Mouse (Mus musculus): ENCODE measurements around the gene Fxyd4. TPM values are rescaled to one million over a fixed set of nuclear protein-coding genes. Genes with fewer than 3 reads are reported as not detected.
A peak's percentile ranks its signal among the peaks of the same experiment; 100 is the strongest.

The Fxyd4 gene
- total RNA-seq, 2 experiments from 2014 or later, result not detected

DNA sequence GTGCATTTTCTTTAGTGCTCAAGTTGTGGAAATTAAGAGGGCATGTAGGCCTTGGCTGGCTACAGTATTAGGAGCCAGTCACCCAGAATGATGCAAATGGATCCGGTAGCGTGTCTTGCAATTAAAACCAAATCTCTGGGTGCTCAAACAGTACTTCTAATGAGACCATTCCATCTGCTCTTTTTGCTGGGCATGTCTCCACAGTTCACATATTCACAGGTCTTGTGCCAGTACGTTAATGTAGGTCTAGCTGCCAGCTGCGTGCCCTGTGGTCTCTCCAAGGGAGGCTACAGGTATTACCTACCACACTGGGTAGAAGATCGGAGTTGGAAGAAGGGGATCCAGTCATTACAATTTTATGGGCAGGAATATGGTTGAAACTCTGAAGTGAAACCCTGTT lies 19.4 kb downstream of the Fxyd4 start:
- no peak for DNase-seq (ENCODE audit: low spot score in 2 of 2)

DNA sequence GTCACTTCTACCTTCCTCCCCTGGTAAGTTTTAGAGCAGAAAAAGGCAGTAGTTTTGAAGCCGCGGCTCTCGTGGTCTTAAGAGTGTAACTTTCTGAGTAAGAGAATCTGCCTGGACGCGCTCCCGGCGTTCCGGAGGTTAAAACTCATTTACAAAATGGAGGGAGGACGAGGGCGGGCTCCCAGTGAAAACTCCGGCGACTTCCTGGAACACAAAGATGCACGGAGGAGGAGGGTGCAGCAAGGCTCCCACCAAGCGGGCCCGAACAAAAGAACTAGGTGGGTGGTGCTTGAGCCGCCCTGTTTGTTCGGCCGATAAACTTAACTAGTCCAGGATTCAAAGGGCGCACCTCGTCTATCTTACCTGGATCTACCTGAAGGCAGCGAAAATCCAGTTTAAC lies 19.9 kb downstream of the Fxyd4 start:
- peak; percentile 32 to 50 for DNase-seq (ENCODE audit: low spot score in 2 of 2)

DNA sequence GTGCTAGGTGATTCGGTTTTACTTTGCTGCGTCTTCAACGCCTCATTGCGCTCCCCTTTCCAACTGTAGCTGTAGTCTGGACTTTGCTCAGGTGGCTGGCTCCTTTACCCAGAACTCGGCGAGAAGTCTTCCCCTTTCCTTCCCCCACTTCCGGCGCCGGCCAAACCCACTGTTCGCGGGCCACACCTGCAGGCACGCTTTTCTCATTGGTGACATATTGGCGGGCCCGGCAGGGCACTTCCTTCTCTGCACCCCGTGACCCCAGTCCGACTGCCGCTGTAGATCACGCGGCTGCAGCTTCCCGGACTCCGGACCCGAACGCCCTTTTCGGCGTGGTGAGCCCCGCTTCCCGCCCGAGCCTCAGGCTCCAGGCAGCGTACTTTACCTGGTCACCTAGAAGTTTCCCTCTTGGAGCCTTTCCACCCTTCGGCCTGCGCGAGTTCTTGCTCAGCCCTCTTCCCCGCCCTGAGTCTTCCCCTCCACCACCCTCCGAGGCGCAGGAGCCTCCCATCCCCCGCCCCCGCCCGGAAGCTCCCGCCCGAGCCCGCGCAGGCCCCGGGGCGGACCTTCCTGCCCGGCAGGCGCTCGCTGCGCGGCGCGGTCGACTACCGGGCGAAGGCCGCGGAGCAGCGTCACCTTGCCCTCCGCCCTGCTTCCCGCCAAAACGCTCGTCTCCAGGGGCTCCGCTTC lies 20.6 kb downstream of the Fxyd4 start:
- DNase-seq (ENCODE audit: low spot score in 2 of 2), result peak; percentile 51 to 60

DNA sequence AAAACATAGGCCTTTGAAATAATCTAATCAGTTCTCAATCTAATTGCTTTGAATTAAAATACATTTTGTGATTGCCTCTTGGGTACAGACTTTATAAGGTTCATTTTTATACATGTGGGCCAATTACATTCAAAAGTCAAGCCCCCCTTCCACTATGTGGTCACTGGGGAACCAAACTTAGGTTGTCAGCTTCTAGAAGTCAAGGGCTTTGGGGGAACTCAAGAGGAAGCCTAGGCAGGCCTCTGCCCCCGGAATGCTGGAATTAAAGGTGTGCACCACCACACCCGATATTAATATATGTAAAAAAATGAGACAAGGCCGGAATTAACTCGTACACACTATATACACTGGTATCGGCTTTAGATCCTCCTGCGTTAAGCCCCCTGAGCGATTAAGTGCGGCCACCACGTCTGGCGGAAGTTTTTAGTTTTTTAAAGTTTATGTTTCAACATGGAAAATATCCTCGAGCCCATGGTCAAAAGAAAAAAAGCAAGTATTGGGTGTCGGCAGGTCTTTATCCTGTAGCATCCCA lies 21.2 kb downstream of the Fxyd4 start:
- no peak for DNase-seq (ENCODE audit: low spot score in 2 of 2)

DNA sequence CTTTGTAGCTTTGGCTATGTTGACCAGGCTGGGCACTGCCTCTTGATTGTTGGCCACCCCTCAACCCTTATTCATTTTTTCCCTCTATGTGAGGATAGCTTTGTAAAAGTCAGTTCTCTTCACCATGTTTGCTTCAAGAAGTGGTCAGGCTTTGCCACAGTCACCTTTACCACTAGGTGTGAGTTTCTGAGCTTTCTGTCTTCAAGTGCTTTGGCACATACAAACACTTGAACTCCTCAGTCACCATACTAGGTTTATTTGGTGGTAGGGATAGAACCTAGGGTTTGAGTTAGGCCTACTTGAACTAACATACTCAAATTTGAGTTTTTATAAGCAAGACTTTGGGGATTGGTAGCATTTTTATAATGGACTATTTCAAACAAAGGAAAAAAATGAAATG lies 23.0 kb downstream of the Fxyd4 start:
- no peak for DNase-seq (ENCODE audit: low spot score in 2 of 2)

DNA sequence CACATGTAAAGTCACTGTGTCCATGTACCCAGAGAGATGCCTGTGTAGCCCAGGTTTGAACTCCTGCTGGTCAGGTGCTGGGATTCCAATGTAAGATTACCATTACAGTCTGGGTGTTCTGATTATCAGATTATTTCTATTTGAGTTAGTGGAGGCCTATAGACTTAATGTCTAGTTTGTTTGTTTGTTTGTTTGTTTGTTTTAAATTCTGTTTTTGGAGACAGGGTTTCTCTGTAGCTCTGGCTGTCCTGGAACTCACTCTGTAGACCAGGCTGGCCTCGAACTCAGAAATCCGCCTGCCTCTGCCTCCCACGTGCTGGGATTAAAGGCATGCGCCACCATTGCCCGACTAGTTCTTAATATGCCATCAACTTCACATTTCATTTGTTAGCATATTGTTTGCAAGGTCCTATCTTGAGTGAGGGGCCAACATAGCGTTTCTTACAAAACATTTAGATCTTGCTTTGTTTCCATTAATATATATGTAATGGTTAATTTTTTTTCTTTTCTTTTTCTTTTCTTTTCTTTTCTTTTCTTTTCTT lies 27.3 kb downstream of the Fxyd4 start:
- no peak for DNase-seq (ENCODE audit: low spot score in 2 of 2)

DNA sequence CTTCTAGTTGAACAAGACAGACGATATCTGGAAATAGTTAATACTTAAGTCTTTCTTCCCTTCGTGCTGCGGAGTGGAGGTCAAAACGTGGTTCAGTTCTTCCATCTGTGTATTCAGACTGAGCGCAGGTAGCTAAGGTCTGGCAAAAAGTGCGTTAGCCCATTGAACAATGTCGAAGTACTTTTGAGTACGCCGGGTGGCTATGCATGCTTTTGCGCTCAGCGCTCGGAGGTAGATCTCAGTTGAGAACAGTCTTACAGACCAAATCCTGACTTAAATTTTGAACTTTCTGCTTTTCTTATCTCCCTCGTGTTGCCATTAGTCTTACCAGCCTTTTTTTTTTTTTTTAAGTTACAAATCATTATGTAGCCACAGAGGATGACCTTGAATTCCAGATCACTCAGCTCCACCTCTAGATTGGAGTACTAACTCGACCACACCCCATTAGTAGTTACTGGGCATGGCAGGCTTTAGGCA lies 29.0 kb downstream of the Fxyd4 start:
- DNase-seq (ENCODE audit: low spot score in 2 of 2), result no peak

DNA sequence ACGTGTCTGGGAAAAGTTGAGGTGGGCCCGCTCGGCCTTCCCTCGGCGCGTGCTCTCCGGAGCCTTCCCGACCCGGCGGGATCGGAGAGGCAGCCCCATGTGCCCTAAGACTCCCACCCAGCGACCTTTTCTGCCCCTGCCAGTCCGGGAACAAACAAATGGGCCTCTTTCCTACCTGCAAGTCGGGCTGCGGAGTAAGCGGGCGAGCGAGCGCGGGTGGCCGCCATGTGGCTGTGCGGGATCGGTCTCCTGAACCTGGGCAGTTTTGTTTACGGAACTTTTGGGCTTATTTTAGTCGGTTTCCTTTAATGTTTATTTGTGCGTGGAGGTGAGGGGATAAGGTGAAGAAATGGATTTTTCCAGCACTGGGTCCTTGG lies 29.5 kb downstream of the Fxyd4 start:
- no peak for DNase-seq (ENCODE audit: low spot score in 2 of 2)

DNA sequence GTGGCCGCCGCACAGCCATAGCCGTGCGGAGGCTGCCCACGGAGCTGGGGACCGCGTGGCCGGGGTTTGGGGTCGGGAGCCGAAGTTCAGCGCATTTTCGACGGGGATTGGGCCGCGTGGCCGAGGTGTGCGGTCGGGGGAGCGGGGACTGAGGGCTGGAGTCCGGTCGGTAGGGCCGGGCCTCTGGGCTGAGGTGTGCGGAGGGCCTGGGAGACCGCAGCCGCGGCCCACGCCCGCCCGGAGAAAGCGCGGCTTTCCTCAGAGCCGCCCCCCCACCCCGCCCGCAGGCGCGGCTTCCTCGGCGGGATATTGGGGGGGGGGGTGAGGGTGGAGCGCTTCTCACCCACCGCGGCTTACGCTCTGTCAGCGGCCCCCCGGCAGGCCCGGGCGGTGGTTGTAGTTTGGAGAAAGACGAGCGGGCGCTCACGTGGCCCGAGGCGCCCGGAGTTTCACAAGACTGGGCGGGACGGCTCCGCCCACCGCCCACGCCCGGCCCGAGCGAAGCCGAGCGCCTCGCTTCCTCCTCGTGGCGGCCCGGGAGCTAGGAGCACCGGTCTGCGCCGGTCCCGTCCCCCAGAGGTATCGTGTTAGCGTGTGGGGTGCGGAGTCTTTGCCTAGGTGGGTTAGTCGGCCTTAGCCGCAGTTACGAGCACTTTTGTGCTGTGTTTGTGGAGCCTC lies 30.1 kb downstream of the Fxyd4 start:
- peak; percentile 67 to 74 for DNase-seq (ENCODE audit: low spot score in 2 of 2)

DNA sequence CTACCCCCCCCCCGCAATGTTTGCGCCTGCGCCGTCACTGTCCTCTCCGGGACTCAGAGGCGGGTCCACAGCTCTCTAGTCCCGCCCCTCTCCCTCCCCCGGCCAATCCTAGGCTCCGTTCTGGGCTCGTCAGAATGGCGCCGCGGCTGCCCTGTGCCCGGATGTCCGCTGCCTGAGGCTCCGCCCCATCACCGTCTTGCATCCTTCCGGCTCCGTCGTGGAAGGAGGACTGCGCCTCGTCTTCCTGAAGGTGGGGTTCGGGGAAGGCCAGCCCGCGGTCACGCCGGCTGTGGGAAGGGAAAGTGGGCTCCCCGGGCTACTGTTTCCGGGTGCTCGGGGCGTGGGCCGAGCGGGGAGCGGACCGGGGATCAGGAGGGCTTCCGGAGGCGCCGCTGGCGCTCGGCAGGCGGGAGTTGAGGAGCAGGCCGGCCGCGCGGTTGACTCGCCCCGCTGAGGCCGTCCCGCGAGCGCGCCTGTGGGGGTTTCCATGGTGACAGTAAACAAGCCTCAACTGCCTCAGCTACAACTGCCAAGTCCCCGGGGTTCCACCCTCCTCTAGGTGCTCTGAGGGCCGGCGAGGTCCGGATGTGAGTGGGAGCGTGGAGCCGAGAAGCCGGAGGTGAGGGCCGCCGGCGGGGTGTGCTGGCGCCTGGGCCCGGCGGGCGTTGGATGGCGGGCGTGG lies 30.8 kb downstream of the Fxyd4 start:
- DNase-seq (ENCODE audit: low spot score in 2 of 2), result peak; percentile 96

DNA sequence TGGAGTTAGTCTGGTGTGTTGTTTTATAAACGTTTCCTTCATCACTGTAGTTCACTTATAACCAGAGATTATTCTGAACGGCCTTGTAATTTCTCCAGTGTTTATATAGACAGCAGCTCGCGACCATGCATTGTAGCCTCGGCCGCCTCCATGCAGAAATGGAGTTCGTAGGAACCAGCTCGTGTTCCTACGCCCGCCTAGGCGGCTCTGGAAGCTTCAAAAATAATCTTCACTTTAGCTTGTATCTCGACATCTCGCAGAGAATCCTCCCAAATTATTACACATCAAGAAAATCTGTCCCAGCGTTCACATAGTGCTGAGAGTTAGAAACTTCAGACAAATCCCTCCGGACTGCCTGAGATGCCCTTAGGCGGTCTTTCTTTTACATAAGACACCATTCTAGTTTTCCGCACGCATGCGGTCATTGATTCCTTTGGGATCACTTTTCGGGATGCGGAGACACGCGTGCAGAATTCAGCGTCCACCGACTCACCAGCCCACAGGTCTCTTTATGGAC lies 31.4 kb downstream of the Fxyd4 start:
- DNase-seq (ENCODE audit: low spot score in 2 of 2), result no peak

DNA sequence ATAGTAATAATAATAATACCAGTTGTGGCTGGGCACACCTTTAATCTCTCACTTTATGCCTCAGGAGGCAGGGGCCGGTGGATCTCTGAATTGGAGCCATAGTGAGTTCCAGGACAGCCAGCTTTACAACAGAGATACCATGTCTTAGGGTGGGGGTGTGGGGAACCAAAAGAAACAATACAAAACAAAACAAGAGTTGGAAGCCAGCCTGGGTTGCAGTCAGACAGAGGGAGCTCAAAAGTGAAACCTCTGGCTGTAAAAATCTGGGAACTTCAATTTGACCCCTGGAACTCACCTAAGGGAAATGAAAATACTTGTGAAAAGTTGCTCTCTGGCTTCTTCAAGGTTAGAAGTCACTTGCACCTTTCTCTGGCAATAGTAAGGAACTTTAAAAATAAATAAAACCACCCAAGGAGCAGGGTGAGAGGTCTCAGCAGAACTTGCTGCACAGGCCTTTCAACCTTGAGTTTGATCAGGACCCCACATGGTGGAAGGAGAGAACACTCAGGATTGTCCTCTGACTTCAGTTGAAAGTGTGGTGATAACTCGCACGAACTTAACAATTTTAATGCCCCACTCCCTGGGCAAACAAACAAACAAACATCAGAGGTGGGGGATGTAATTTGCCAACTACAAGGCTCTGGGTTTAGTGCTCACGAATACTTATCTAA lies 32.1 kb downstream of the Fxyd4 start:
- DNase-seq (ENCODE audit: low spot score in 2 of 2), result no peak

DNA sequence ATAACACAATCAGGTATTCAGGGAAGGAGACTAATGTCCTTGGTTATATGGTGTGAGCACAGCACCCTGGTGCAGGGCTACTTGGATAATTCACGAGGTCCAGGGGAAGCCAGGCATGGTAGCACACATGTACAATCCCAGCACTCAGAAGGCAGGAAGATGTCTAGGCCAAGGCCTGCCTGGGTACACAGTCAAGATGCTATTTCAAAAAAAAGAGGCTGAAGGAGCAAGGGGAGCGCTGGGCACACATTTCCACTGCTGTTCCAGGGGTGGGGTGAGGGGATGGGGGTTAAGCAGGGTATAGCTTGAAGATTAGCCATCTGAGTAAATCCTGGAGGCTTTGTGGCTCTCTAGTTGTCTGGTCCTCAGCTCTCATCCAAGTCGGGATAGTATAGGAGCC lies 33.7 kb downstream of the Fxyd4 start:
- no peak for DNase-seq (ENCODE audit: low spot score in 2 of 2)

DNA sequence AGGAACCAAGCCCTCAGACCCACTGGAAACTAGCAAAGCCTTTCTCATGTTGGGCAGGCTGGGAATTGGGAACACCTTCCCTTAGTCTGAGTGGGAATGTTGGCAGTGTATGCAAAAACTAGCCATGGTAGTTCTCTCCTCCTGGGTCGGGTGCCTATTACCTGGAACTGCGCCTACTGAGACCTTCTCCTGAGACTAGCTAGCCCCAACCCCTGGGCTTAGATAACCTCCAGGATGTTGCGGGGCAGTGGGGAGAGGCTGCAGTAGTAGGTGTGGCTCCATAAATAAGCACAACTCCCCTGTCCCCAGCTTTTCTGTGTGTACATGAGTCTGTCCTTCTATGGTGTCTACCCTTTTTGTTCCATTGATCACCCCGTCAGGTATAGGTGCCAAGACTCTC lies 34.9 kb downstream of the Fxyd4 start:
- no peak for DNase-seq (ENCODE audit: low spot score in 2 of 2)

DNA sequence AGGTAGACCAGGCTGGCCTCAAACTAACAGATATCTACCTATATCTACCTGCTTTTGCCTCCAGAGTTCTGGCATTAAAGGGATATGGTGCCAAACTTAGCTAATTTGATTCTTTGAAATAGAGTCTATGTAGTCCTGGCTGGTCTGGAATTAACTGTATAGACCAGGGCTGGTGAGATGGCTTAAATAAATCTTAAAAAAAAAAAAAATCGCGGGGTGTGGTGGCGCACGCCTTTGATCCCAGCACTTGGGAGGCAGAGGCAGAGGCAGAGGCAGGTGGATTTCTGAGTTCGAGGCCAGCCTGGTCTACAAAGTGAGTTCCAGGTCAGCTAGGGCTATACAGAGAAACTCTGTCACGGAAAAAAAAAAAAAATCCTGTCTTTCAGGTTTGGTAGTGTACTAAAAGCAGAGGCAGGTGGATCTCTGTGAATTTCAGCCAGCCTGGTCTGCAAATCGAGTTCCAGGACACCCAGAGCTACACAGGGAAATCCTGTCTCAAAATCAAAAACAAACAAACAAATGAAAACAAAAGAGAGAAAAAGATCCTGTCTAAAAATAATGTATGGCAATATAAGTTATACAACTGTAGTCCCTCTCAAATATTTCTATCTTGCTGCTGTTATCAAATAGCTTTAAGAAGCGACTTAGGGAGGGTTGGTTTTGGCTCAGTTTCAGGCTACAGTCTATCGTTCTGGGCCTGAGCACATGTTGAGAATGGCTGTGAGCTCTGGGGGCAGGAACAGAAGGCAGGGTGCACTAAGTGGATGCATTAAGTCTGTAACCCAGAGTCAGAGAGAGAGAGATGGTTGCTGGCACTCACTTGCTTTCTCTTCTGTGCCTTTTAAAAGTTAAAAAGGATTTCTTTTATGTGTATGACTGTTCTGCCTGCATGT lies 35.7 kb downstream of the Fxyd4 start:
- no peak for DNase-seq (ENCODE audit: low spot score in 2 of 2)

DNA sequence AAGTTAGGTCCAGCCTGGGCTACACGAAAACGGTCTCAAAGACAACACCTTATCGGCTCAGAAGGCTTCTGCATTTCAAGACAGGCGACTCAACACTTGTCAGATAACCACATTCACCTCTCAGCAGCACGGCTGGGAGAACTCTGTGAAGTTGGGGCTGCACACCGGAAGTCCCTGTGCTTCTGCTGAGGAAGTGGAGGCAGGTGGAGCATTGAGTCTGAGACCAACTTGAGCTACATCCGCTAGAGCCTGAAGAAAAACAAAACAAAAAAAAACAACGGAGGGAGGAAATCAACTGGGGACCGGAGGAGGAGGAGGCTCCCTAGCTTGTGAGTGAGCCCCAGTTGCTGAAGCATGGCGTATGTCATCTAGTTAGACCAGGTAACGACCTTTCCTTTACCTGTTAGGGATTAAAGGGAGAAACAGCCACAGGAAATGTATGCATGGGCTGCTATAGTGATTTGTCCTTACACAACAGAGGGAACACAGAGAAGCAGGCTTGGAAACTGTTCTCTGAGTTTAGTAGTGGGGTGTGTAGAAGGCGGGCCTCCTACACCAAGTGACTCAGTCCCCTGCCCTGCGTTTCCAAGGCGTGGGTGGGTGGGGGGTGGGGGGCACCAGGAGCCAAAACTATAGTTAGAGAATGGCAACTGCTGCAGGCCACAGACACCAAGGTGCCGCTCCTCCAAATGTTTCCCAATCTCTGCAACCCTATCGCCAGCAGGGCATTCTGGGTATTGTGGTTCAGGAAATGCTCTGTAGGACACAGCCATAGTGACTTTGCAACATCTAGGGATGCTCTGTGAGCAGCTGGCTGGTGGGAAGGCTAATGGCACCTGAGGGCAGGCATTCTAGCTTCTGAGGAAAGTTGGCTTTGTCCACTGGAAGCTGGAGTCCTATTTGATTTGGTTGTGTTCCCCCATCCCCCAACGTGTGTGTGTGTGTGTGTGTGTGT lies 37.1 kb downstream of the Fxyd4 start, which contains the start of gene Hnrnpf:
Gene Hnrnpf (plus strand): TSS at position 199 of the 955 bp plus-strand sequence.
- DNase-seq (ENCODE audit: low spot score in 2 of 2), result no peak

DNA sequence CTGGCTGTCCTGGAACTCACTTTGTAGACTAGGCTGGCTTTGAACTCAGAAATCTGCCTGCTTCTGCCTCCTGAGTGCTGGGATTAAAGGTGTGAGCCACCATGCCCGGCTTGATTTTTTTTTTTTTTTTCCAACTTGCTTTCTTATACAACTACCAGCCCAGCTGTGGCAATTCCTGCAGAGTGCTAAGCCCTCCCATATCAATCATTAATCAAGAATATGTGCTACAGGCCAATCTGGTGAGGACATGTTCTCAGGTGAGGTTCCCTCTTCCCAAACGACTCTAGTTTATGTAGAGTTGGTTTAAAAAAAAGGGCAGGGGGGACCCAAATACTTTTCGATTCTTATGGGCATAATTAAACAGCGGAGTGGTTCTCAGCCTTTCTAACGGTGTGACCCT lies 39.7 kb downstream of the Fxyd4 start:
- DNase-seq (ENCODE audit: low spot score in 2 of 2), result no peak

DNA sequence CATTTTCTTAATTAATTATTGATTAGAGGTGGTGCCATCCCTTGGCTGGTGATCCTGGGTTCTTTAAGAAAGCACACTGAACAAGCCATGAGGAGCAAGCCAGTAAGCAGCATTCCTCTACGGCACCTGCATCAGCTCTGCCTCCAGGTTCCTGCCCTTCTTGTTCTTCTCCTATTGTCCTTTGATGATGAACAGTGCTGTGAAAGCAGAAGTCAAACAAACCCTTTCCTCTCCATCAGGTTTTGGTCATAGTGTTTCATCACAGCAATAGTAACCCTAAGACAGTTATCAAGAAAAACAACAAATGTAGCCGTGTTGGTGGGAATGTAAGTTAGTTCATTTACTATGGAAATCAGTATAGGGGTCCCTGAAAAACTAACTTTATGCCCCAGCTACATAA lies 44.1 kb downstream of the Fxyd4 start:
- no peak for DNase-seq (ENCODE audit: low spot score in 2 of 2)

DNA sequence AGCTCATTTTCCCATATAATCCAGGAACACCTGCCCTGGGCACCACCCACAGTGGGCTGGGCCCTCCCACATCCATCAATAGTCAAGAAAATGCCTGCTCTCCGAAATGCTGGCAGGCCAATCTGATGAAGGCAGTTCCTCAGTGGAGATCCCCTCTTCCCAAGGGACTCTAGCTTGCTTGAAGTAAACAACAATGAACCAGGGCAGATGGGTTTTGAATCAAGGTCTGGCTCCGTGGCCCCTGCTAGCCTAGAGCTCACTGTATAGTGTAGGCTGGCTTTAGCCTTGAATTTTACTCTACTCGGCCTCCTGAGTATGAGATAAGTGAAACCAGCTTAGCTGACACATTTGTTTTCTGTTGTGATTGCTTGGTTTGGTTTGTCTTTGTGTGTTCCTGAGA lies 45.1 kb downstream of the Fxyd4 start:
- DNase-seq (ENCODE audit: low spot score in 2 of 2), result no peak

All from layer of hippocampus, postnatal 10 days (tissue).